Mouse (Mus musculus): ENCODE results near the gene Ttc27. TPM values are rescaled to one million over a fixed set of nuclear protein-coding genes. Genes with fewer than 3 reads are reported as not detected.

The Ttc27 gene
- polyA plus RNA-seq, 1 experiment from 2014 or later, result 18.5 TPM

DNA sequence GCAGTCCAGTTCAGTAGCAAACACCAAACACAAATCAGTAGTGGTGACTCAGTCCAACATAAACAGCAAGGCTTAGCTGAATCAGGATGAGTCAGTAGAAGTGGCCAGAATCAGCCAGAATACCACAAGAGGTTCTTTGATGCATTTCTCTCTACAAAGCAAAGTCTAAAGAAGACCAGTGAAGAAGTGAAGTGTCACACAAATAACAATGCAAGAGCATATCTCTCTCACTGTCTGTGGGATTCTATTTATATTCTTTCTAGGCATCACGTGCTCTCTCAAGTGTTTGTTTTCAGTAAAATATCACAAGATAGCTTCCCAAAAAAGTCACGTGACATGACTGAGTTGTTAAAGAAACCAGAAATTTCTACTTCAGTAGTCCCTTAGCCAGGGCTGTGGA lies 102.2 kb downstream of the Ttc27 start:
- no peaks in the 10 kb centered on the region for H3K36me3 ChIP-seq (ENCODE audit: control insufficient read depth, insufficient read depth, low read length)
- no peaks in the 10 kb centered on the region for H3K4me1 ChIP-seq (ENCODE audit: control insufficient read depth, insufficient read depth, low read length)
- H3K27ac ChIP-seq (ENCODE audit: low read depth, low read length), result no peak overlapping the region
- no peaks in the 10 kb centered on the region for H3K9me3 ChIP-seq (replicated peaks; ENCODE audit: control insufficient read depth, low read length)
- no peak overlapping the region for H3K4me2 ChIP-seq
- no peak for ATAC-seq (replicated peaks; ENCODE audit: insufficient number of reproducible peaks, low FRiP score, low TSS enrichment)
- WGBS (ENCODE audit: insufficient replicate concordance), result 35% methylated on average over 2 of the region's 2 CpGs
- no peak overlapping the region for H3K4me3 ChIP-seq (ENCODE audit: low read depth, low read length)
- H3K9ac ChIP-seq (ENCODE audit: low read depth, low read length), result no peak overlapping the region
- no peaks in the 10 kb centered on the region for H3K27me3 ChIP-seq (ENCODE audit: control insufficient read depth, insufficient read depth, low read length)

- H3K4me1 ChIP-seq (ENCODE audit: control insufficient read depth, insufficient read depth, low read length), result no peaks in the 10 kb centered on the region
- H3K9me3 ChIP-seq (replicated peaks; ENCODE audit: control insufficient read depth, low read length), result no peaks in the 10 kb centered on the region
- 67% methylated on average over 2 of the region's 2 CpGs for WGBS (ENCODE audit: insufficient replicate concordance)
- H3K27ac ChIP-seq (ENCODE audit: low read depth, low read length), result no peak overlapping the region
- H3K36me3 ChIP-seq (ENCODE audit: control insufficient read depth, insufficient read depth, low read length), result no peaks in the 10 kb centered on the region
- no peak for ATAC-seq (replicated peaks; ENCODE audit: insufficient number of reproducible peaks, low FRiP score, low TSS enrichment)
- no peak overlapping the region for H3K9ac ChIP-seq (ENCODE audit: low read depth, low read length)
- H3K27me3 ChIP-seq (ENCODE audit: control insufficient read depth, insufficient read depth, low read length), result no peaks in the 10 kb centered on the region
- H3K4me3 ChIP-seq (ENCODE audit: low read depth, low read length), result no peak overlapping the region
- H3K4me2 ChIP-seq, result no peak overlapping the region
Observed at GRCm38 (mm10) chr17:74830851-74831250, 113.3 kb downstream of the Ttc27 start.

GRCm38 (mm10) chr17:74841721-74842120 lies 124.2 kb downstream of the Ttc27 start:
- no peaks in the 10 kb centered on the region for H3K9me3 ChIP-seq (replicated peaks; ENCODE audit: control insufficient read depth, low read length)
- no peaks in the 10 kb centered on the region for H3K27me3 ChIP-seq (ENCODE audit: control insufficient read depth, insufficient read depth, low read length)
- H3K4me1 ChIP-seq (ENCODE audit: control insufficient read depth, insufficient read depth, low read length), result peaks cover 19% of the 10 kb centered on the region
- no peaks in the 10 kb centered on the region for H3K36me3 ChIP-seq (ENCODE audit: control insufficient read depth, insufficient read depth, low read length)
- H3K4me3 ChIP-seq (ENCODE audit: low read depth, low read length), result no peak overlapping the region
- WGBS (ENCODE audit: insufficient replicate concordance), result 66% methylated on average over 3 of the region's 3 CpGs
- no peak overlapping the region for H3K27ac ChIP-seq (ENCODE audit: low read depth, low read length)
- no peak for ATAC-seq (replicated peaks; ENCODE audit: insufficient number of reproducible peaks, low FRiP score, low TSS enrichment)
- H3K4me2 ChIP-seq, result no peak overlapping the region
- H3K9ac ChIP-seq (ENCODE audit: low read depth, low read length), result no peak overlapping the region

DNA sequence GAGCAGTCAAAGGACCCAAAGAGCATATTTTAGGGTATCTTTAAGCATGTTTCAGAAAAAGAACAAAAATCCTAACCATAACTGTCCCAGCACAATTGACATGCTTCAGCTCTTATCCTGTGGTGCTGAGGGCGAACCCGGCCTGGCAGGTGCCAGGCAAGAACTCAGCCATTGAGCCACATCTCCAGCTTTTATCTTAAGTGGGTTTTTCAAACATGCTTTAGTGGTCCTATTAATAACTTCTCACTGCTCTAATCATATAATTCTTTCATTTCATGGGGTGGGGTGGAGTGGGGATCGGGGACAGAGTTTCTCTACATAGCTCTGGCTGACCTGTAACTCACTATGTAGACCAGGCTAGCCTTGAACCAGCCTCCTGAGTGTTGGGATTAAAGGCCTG lies 125.1 kb downstream of the Ttc27 start:
- H3K4me2 ChIP-seq, result no peak overlapping the region
- H3K9me3 ChIP-seq (replicated peaks; ENCODE audit: control insufficient read depth, low read length), result no peaks in the 10 kb centered on the region
- ATAC-seq (replicated peaks; ENCODE audit: insufficient number of reproducible peaks, low FRiP score, low TSS enrichment), result no peak
- peaks cover 19% of the 10 kb centered on the region for H3K4me1 ChIP-seq (ENCODE audit: control insufficient read depth, insufficient read depth, low read length)
- no peaks in the 10 kb centered on the region for H3K36me3 ChIP-seq (ENCODE audit: control insufficient read depth, insufficient read depth, low read length)
- no peak overlapping the region for H3K9ac ChIP-seq (ENCODE audit: low read depth, low read length)
- H3K4me3 ChIP-seq (ENCODE audit: low read depth, low read length), result no peak overlapping the region
- WGBS (ENCODE audit: insufficient replicate concordance), result 57% methylated on average over 3 of the region's 3 CpGs
- H3K27me3 ChIP-seq (ENCODE audit: control insufficient read depth, insufficient read depth, low read length), result no peaks in the 10 kb centered on the region
- no peak overlapping the region for H3K27ac ChIP-seq (ENCODE audit: low read depth, low read length)

GRCm38 (mm10) chr17:74843486-74843885 lies 126.0 kb downstream of the Ttc27 start:
- Histone ChIP-seq H3K9ac (ENCODE audit: low read depth, low read length) (no peak overlapping the region), H3K9me3 (replicated peaks; ENCODE audit: control insufficient read depth, low read length) (no peaks in the 10 kb centered on the region), H3K4me2 (no peak overlapping the region), H3K4me1 (ENCODE audit: control insufficient read depth, insufficient read depth, low read length) (peaks cover 19% of the 10 kb centered on the region), H3K27ac (ENCODE audit: low read depth, low read length) (no peak overlapping the region), H3K36me3 (ENCODE audit: control insufficient read depth, insufficient read depth, low read length) (no peaks in the 10 kb centered on the region), H3K27me3 (ENCODE audit: control insufficient read depth, insufficient read depth, low read length) (no peaks in the 10 kb centered on the region), H3K4me3 (ENCODE audit: low read depth, low read length) (no peak overlapping the region)
- WGBS (ENCODE audit: insufficient replicate concordance), result 61% methylated on average over 6 of the region's 6 CpGs
- no peak for ATAC-seq (replicated peaks; ENCODE audit: insufficient number of reproducible peaks, low FRiP score, low TSS enrichment)

DNA sequence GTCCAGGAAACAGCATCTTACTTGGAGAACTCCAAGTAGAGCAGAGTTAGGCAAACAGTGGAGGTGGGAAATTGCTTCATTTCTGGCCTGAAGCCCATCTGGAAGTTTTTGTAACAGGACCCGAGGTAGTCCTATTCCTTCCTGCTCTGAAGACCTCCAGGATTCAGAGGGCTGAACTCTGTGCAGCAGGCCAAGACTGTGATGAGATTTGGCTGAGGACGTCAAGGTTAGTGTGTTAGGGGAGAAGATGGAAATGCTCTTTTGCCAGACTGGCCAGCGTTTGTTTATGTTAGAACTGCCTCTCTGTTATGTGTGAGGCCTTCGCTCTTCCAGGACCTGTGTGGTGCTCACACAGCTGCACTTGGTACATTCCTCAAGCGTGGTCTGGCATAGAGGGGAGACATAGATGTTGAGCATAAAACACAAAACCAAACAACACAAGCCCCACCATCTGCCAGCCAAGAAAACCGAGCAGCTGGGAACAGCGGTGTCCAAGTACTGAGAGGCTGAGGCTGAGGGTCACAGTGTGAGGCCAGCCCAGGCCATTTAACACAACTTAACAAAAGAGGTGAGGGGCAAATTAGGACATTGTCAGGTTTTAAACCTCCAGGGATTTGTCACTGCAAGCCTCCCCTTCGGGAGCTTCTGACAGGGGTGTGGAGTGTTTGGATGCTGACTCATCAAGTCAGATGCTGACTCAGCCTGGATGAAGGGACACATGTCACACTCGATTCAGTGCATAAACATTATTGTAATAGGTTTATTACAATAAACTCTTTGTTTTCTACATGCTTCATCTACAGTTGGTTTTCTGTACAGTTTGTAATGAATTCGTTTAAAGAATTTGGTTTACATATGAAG lies 128.7 kb downstream of the Ttc27 start:
- WGBS (ENCODE audit: insufficient replicate concordance), result 53% methylated on average over 10 of the region's 10 CpGs
- H3K9ac ChIP-seq (ENCODE audit: low read depth, low read length), result no peak overlapping the region
- peaks cover 19% of the 10 kb centered on the region for H3K4me1 ChIP-seq (ENCODE audit: control insufficient read depth, insufficient read depth, low read length)
- no peaks in the 10 kb centered on the region for H3K27me3 ChIP-seq (ENCODE audit: control insufficient read depth, insufficient read depth, low read length)
- H3K9me3 ChIP-seq (replicated peaks; ENCODE audit: control insufficient read depth, low read length), result no peaks in the 10 kb centered on the region
- ATAC-seq (replicated peaks; ENCODE audit: insufficient number of reproducible peaks, low FRiP score, low TSS enrichment), result peak; percentile 60
- peak overlapping the region; percentile 38; the same call in 1 of the 2 replicates for H3K27ac ChIP-seq (ENCODE audit: low read depth, low read length)
- no peak overlapping the region for H3K4me2 ChIP-seq
- H3K4me3 ChIP-seq (ENCODE audit: low read depth, low read length), result no peak overlapping the region
- no peaks in the 10 kb centered on the region for H3K36me3 ChIP-seq (ENCODE audit: control insufficient read depth, insufficient read depth, low read length)

GRCm38 (mm10) chr17:74850216-74850615 lies 132.7 kb downstream of the Ttc27 start:
- WGBS (ENCODE audit: insufficient replicate concordance), result 83% methylated on average over 3 of the region's 3 CpGs
- no peak overlapping the region for H3K27ac ChIP-seq (ENCODE audit: low read depth, low read length)

GRCm38 (mm10) chr17:74859298-74859697 lies 141.8 kb downstream of the Ttc27 start:
- ATAC-seq (replicated peaks; ENCODE audit: insufficient number of reproducible peaks, low FRiP score, low TSS enrichment), result no peak
- Histone ChIP-seq H3K27me3 (ENCODE audit: control insufficient read depth, insufficient read depth, low read length) (no peaks in the 10 kb centered on the region), H3K9ac (ENCODE audit: low read depth, low read length) (no peak overlapping the region), H3K9me3 (replicated peaks; ENCODE audit: control insufficient read depth, low read length) (no peaks in the 10 kb centered on the region), H3K4me1 (ENCODE audit: control insufficient read depth, insufficient read depth, low read length) (peaks cover 22% of the 10 kb centered on the region), H3K36me3 (ENCODE audit: control insufficient read depth, insufficient read depth, low read length) (no peaks in the 10 kb centered on the region), H3K4me2 (no peak overlapping the region), H3K27ac (ENCODE audit: low read depth, low read length) (no peak overlapping the region), H3K4me3 (ENCODE audit: low read depth, low read length) (no peak overlapping the region)
- WGBS (ENCODE audit: insufficient replicate concordance), result 73% methylated on average over 2 of the region's 2 CpGs

More at GRCm38 (mm10) chr17:74850216-74850615, 132.7 kb downstream of the Ttc27 start:
- no peak for ATAC-seq (replicated peaks; ENCODE audit: insufficient number of reproducible peaks, low FRiP score, low TSS enrichment)
- H3K27me3 ChIP-seq (ENCODE audit: control insufficient read depth, insufficient read depth, low read length), result no peaks in the 10 kb centered on the region
- H3K9me3 ChIP-seq (replicated peaks; ENCODE audit: control insufficient read depth, low read length), result no peaks in the 10 kb centered on the region
- H3K36me3 ChIP-seq (ENCODE audit: control insufficient read depth, insufficient read depth, low read length), result no peaks in the 10 kb centered on the region
- H3K4me1 ChIP-seq (ENCODE audit: control insufficient read depth, insufficient read depth, low read length), result peaks cover 11% of the 10 kb centered on the region
- no peak overlapping the region for H3K4me2 ChIP-seq
- H3K9ac ChIP-seq (ENCODE audit: low read depth, low read length), result no peak overlapping the region
- no peak overlapping the region for H3K4me3 ChIP-seq (ENCODE audit: low read depth, low read length)

Data from heart, embryonic 11.5 days (tissue).